Mouse (Mus musculus): Measurements from ENCODE around the gene Olfr193. TPM values are rescaled to one million over a fixed set of nuclear protein-coding genes. Genes with fewer than 3 reads are reported as not detected.

Gene Olfr193
- not detected in 2 replicates for polyA plus RNA-seq (2012; rRNA removed)

GRCm38 (mm10) chr16:59111781-59112180, at the start of gene Olfr193:
TSS of gene Olfr193 (minus strand) at chr16:59111881.

GRCm38 (mm10) chr16:59146746-59147145, 35.1 kb upstream of the Olfr193 start, which contains the start of gene Olfr195:
TSS of gene Olfr195 (plus strand) at chr16:59147046.

GRCm38 (mm10) chr16:59120969-59121368, 9.3 kb upstream of the Olfr193 start, which contains the start of gene Olfr194:
TSS of gene Olfr194 (minus strand) at chr16:59121069.

GRCm38 (mm10) chr16:59089722-59090121, 22.0 kb downstream of the Olfr193 start, which contains the start of gene Olfr191:
TSS of gene Olfr191 (minus strand) at chr16:59089822.

GRCm38 (mm10) chr16:59077905-59078304, 33.8 kb downstream of the Olfr193 start, which contains the start of gene Olfr190:
TSS of gene Olfr190 (minus strand) at chr16:59078005.

Other genes with a start within 250 kb of the Olfr193 start
- gene Olfr177, start 237.1 kb downstream of the Olfr193 start, polyA plus RNA-seq (2012; rRNA removed), result not detected in 2 replicates
- gene Olfr178, start 219.8 kb downstream of the Olfr193 start, polyA plus RNA-seq (2012; rRNA removed), result not detected in 2 replicates
- gene Olfr181, start 183.1 kb downstream of the Olfr193 start, polyA plus RNA-seq (2012; rRNA removed), result not detected in 2 replicates
- not detected in 2 replicates for gene Olfr180, start 182.5 kb downstream of the Olfr193 start, polyA plus RNA-seq (2012; rRNA removed)
- not detected in 2 replicates for gene Olfr183, start 116.5 kb downstream of the Olfr193 start, polyA plus RNA-seq (2012; rRNA removed)
- not detected in 2 replicates for gene Olfr186, start 81.6 kb downstream of the Olfr193 start, polyA plus RNA-seq (2012; rRNA removed)
- not detected in 2 replicates for gene Olfr187, start 72.1 kb downstream of the Olfr193 start, polyA plus RNA-seq (2012; rRNA removed)
- not detected in 2 replicates for gene Olfr190, start 33.9 kb downstream of the Olfr193 start, polyA plus RNA-seq (2012; rRNA removed)
- not detected in 2 replicates for gene Olfr191, start 22.1 kb downstream of the Olfr193 start, polyA plus RNA-seq (2012; rRNA removed)
- not detected in 2 replicates for gene Olfr194, start 9.2 kb upstream of the Olfr193 start, polyA plus RNA-seq (2012; rRNA removed)
- gene Olfr195, start 35.2 kb upstream of the Olfr193 start, polyA plus RNA-seq (2012; rRNA removed), result not detected in 2 replicates
- not detected in 2 replicates for gene Olfr196, start 58.6 kb upstream of the Olfr193 start, polyA plus RNA-seq (2012; rRNA removed)
- gene Olfr198, start 91.7 kb upstream of the Olfr193 start, polyA plus RNA-seq (2012; rRNA removed), result not detected in 2 replicates
- not detected in 2 replicates for gene Olfr199, start 107.9 kb upstream of the Olfr193 start, polyA plus RNA-seq (2012; rRNA removed)
- gene Olfr201, start 160.8 kb upstream of the Olfr193 start, polyA plus RNA-seq (2012; rRNA removed), result not detected in 2 replicates
- gene Olfr202, start 174.9 kb upstream of the Olfr193 start, polyA plus RNA-seq (2012; rRNA removed), result not detected in 2 replicates
- not detected in 2 replicates for gene Olfr203, start 187.0 kb upstream of the Olfr193 start, polyA plus RNA-seq (2012; rRNA removed)
- gene Olfr204, start 206.4 kb upstream of the Olfr193 start, polyA plus RNA-seq (2012; rRNA removed), result not detected in 2 replicates
- gene Olfr205, start 219.3 kb upstream of the Olfr193 start, polyA plus RNA-seq (2012; rRNA removed), result not detected in 2 replicates
- gene Olfr206, start 237.4 kb upstream of the Olfr193 start, polyA plus RNA-seq (2012; rRNA removed), result not detected in 2 replicates